In the genomic region with DNA sequence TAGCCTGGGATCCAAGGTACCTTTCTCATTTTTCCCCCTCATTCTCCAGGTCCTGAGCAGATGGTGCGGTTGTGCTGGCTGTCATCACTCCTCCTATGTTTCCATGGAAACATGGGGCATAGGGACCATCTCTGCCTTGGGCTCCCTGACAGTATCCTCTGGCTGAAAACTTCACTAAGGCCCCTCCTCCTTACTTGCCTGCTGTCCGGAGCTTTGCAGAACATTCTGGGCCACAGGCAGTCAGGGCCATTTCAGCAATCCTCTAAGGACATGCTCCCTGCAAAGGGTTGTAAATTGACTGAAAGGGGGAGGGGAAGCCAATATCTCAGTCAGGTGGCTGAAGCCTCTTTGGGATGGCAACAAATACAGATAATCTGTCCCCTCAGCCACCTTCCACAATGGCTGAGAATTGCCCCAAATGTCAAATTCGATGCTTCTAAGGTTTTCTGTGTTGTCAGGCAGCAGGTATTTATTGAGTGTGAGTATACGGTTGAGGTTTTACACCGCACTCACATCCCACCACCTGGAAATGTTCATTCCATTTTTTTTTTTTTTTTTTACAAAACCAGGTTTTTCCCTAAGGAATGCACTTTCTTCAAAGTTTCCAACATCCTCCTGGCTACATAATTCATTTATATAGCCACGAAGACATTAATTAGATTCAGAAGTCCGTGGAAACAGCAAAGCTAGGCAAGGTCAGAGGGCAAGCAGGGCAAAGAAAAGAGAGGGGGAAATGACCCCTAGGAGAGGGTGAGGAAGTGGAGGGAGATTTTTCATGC, we compare ENCODE assay signal across 15 mouse cellular contexts. TPM values are rescaled to one million over a fixed set of nuclear protein-coding genes. Genes with fewer than 3 reads are reported as not detected.
DNase-seq lines count a peak whose midpoint lies in the region; ATAC-seq and TF ChIP-seq lines count a peak whose summit lies in the region.
"Had no signal": no experiment of that assay in that cellular context is flagged by ENCODE, and none has a peak within 500 bp of the region (broad histone marks: within the 10 kb centered on the region; RNA-seq: fewer than 3 reads in every experiment).

No protein-coding gene starts in this region.

- H3K4me2 ChIP-seq in midbrain, postnatal 0 days (ENCODE audit: low read depth, low read length, poor library complexity, severe bottlenecking), result no peak overlapping the region
- H3K4me2 ChIP-seq in midbrain, embryonic 11.5 days, result no peak overlapping the region
- no peak overlapping the region for H3K4me2 ChIP-seq in forebrain, postnatal 0 days (ENCODE audit: low read depth)
- H3K4me2 ChIP-seq in intestine, embryonic 16.5 days (ENCODE audit: low read depth, low read length), result no peak overlapping the region
- H3K4me2 ChIP-seq: heart, embryonic 13.5 days; liver, embryonic 12.5 days; midbrain, embryonic 13.5 days had no signal

- TF ChIP-seq CTCF in midbrain, postnatal 0 days (IDR thresholded peaks at IDR 0.05), result no peak
- TF ChIP-seq CTCF in forebrain, postnatal 0 days (IDR thresholded peaks at IDR 0.05; ENCODE audit: low read depth), result no peak

- H3K36me3 ChIP-seq in midbrain, postnatal 0 days (ENCODE audit: insufficient read depth, low read length), result no peaks in the 10 kb centered on the region
- no peaks in the 10 kb centered on the region for H3K36me3 ChIP-seq in midbrain, embryonic 11.5 days (ENCODE audit: control insufficient read depth, insufficient read depth, low read length)
- no peaks in the 10 kb centered on the region for H3K36me3 ChIP-seq in forebrain, postnatal 0 days (ENCODE audit: insufficient read depth)
- H3K36me3 ChIP-seq in intestine, embryonic 16.5 days (ENCODE audit: control insufficient read depth, insufficient read depth, low read length), result no peaks in the 10 kb centered on the region
- H3K36me3 ChIP-seq: heart, embryonic 13.5 days; liver, embryonic 12.5 days; midbrain, embryonic 13.5 days had no signal

- no peaks in the 10 kb centered on the region for H3K9me3 ChIP-seq in midbrain, postnatal 0 days (ENCODE audit: low read length)
- no peaks in the 10 kb centered on the region for H3K9me3 ChIP-seq in midbrain, embryonic 11.5 days (ENCODE audit: control insufficient read depth, low read length)
- no peaks in the 10 kb centered on the region for H3K9me3 ChIP-seq in forebrain, postnatal 0 days (ENCODE audit: low read length)
- no peaks in the 10 kb centered on the region for H3K9me3 ChIP-seq in intestine, embryonic 16.5 days (ENCODE audit: control insufficient read depth, low read length)
- H3K9me3 ChIP-seq: heart, embryonic 13.5 days; liver, embryonic 12.5 days; midbrain, embryonic 13.5 days had no signal

- no peak overlapping the region for H3K4me3 ChIP-seq in midbrain, postnatal 0 days (ENCODE audit: low read depth, low read length)
- no peak overlapping the region for H3K4me3 ChIP-seq in midbrain, embryonic 11.5 days (ENCODE audit: low read depth, low read length)
- H3K4me3 ChIP-seq in forebrain, postnatal 0 days (ENCODE audit: low read depth, low read length), result no peak overlapping the region
- no peak overlapping the region for H3K4me3 ChIP-seq in intestine, embryonic 16.5 days (ENCODE audit: low read length)
- H3K4me3 ChIP-seq: heart, embryonic 13.5 days; liver, embryonic 12.5 days; midbrain, embryonic 13.5 days had no signal

- 36% methylated on average over 7 of the region's 7 CpGs for WGBS in midbrain, postnatal 0 days
- 23% methylated on average over 7 of the region's 7 CpGs for WGBS in midbrain, embryonic 11.5 days
- WGBS in forebrain, postnatal 0 days, result 35% methylated on average over 7 of the region's 7 CpGs
- WGBS in intestine, embryonic 16.5 days, result 46% methylated on average over 7 of the region's 7 CpGs

- no peak overlapping the region for H3K9ac ChIP-seq in midbrain, postnatal 0 days (replicated peaks; ENCODE audit: low read length, poor library complexity, severe bottlenecking)
- no peak overlapping the region for H3K9ac ChIP-seq in midbrain, embryonic 11.5 days (ENCODE audit: low read length)
- no peak overlapping the region for H3K9ac ChIP-seq in forebrain, postnatal 0 days
- no peak overlapping the region for H3K9ac ChIP-seq in intestine, embryonic 16.5 days (ENCODE audit: low read depth, low read length)
- H3K9ac ChIP-seq: heart, embryonic 13.5 days; liver, embryonic 12.5 days; midbrain, embryonic 13.5 days had no signal

- no peak overlapping the region for H3K27ac ChIP-seq in midbrain, postnatal 0 days (ENCODE audit: low read depth, low read length)
- no peak overlapping the region for H3K27ac ChIP-seq in midbrain, embryonic 11.5 days (ENCODE audit: low read depth, low read length)
- H3K27ac ChIP-seq in forebrain, postnatal 0 days (ENCODE audit: low read depth, low read length), result peak overlapping the region; percentile 54; the same call in 1 of the 2 replicates
- H3K27ac ChIP-seq in intestine, embryonic 16.5 days (ENCODE audit: low read length), result no peak overlapping the region
- H3K27ac ChIP-seq: heart, embryonic 13.5 days; liver, embryonic 12.5 days; midbrain, embryonic 13.5 days had no signal

- ATAC-seq in midbrain, postnatal 0 days (ENCODE audit: low FRiP score), result no peak
- no peak for ATAC-seq in midbrain, embryonic 11.5 days (ENCODE audit: low FRiP score)
- no peak for ATAC-seq in forebrain, postnatal 0 days
- ATAC-seq in megakaryocyte-erythroid progenitor cell, adult 5-6 weeks (replicated peaks; ENCODE audit: low FRiP score, low TSS enrichment, poor library complexity, severe bottlenecking), result no peak
- no peak for ATAC-seq in intestine, embryonic 16.5 days
- ATAC-seq: inflammation-experienced regulatory T-cells, adult 6 months; liver, embryonic 12.5 days; midbrain, embryonic 13.5 days had no signal

- peaks cover 5% of the 10 kb centered on the region for H3K4me1 ChIP-seq in midbrain, postnatal 0 days (ENCODE audit: insufficient read depth, low read length)
- peaks cover 23% of the 10 kb centered on the region for H3K4me1 ChIP-seq in midbrain, embryonic 11.5 days (ENCODE audit: control insufficient read depth, insufficient read depth, low read length)
- H3K4me1 ChIP-seq in forebrain, postnatal 0 days (ENCODE audit: insufficient read depth), result peaks cover 27% of the 10 kb centered on the region
- H3K4me1 ChIP-seq in intestine, embryonic 16.5 days (ENCODE audit: control insufficient read depth, insufficient read depth, low read length), result peaks cover 9% of the 10 kb centered on the region

- peak; percentile 60 for DNase-seq in midbrain, postnatal 0 days (ENCODE audit: low spot score)
- DNase-seq in midbrain, embryonic 11.5 days (ENCODE audit: low spot score, missing footprints), result no peak
- peak; percentile 52 for DNase-seq in embryo, embryonic 9.5 days (ENCODE audit: extremely low spot score)
- DNase-seq in forebrain, postnatal 0 days, result peak; percentile 43
- DNase-seq in retina, embryonic 14.5 days (ENCODE audit: low spot score), result peak; percentile 25
- DNase-seq: adrenal gland, postnatal 10 days; gastrocnemius, postnatal 10 days; kidney, postnatal 25 days; lung, postnatal 10 days had no signal

- no peaks in the 10 kb centered on the region for H3K27me3 ChIP-seq in midbrain, postnatal 0 days (ENCODE audit: insufficient read depth, low read length)
- no peaks in the 10 kb centered on the region for H3K27me3 ChIP-seq in midbrain, embryonic 11.5 days (ENCODE audit: control insufficient read depth, insufficient read depth, low read length)
- H3K27me3 ChIP-seq in forebrain, postnatal 0 days (ENCODE audit: insufficient read depth, low read length), result no peaks in the 10 kb centered on the region
- peaks cover 13% of the 10 kb centered on the region for H3K27me3 ChIP-seq in intestine, embryonic 16.5 days (replicated peaks; ENCODE audit: control insufficient read depth, insufficient read depth, low read length)
- H3K27me3 ChIP-seq: midbrain, embryonic 13.5 days had no signal

RNA-seq across cellular contexts. Expression of a gene that starts 33.1 kb away (rescaled TPM):
- 61.2 and 65.0 TPM in 2 replicates for total RNA-seq in midbrain, postnatal 0 days (2014; rRNA removed)
- 16.5 and 20.6 TPM in 2 replicates for polyA plus RNA-seq in midbrain, postnatal 0 days (2015; fragmentation: Nextera tagmentation; extraction: Ambion mirVana)
- polyA plus RNA-seq in midbrain, embryonic 11.5 days (2014; fragmentation: Nextera tagmentation; extraction: Ambion mirVana), result 15.3 and 16.3 TPM in 2 replicates
- total RNA-seq in forebrain, postnatal 0 days (2014; rRNA removed), result 85.1 and 102 TPM in 2 replicates
- polyA plus RNA-seq in forebrain, postnatal 0 days (2015; fragmentation: Nextera tagmentation; extraction: Ambion mirVana), result 20.6 and 21.8 TPM in 2 replicates
- 34.5 and 39.3 TPM in 2 replicates for total RNA-seq in megakaryocyte-erythroid progenitor cell, adult 5-6 weeks (2014; fragmentation: Nextera tagmentation)
- 14.2 and 65.8 TPM in 2 replicates for total RNA-seq in megakaryocyte-erythroid progenitor cell, adult 5-6 weeks (2017)
- 2.1 TPM in 2 replicates for polyA plus RNA-seq in intestine, embryonic 16.5 days (2015; fragmentation: Nextera tagmentation; extraction: Ambion mirVana)
